Mouse (Mus musculus): ENCODE data around the gene Tcp10c.
"Not testable (repeated sequence)": the region's sequence is repeated elsewhere in the genome, so short reads cannot be mapped to it uniquely, and the experiment has no call there.

The Tcp10c gene

GRCm38 (mm10) chr17:13354521-13354920 lies at the start of gene Tcp10c:
Tcp10c (plus strand) TSS chr17:13354572.
- DNase-seq (ENCODE audit: low spot score): not testable (repeated sequence)

- not testable (repeated sequence) for DNase-seq (ENCODE audit: low spot score)
Measured at GRCm38 (mm10) chr17:13307852-13308251, 46.5 kb upstream of the Tcp10c start.

GRCm38 (mm10) chr17:13308344-13308743 lies 46.0 kb upstream of the Tcp10c start:
- DNase-seq (ENCODE audit: low spot score): not testable (repeated sequence)

- DNase-seq (ENCODE audit: low spot score): not testable (repeated sequence)
Measured at GRCm38 (mm10) chr17:13308746-13309145, 45.6 kb upstream of the Tcp10c start.

GRCm38 (mm10) chr17:13309182-13309631 lies 45.2 kb upstream of the Tcp10c start:
- not testable (repeated sequence) for DNase-seq (ENCODE audit: low spot score)

GRCm38 (mm10) chr17:13329967-13330366 lies 24.4 kb upstream of the Tcp10c start:
- DNase-seq (ENCODE audit: low spot score): not testable (repeated sequence)

- DNase-seq (ENCODE audit: low spot score): not testable (repeated sequence)
Measured at GRCm38 (mm10) chr17:13331179-13331578, 23.2 kb upstream of the Tcp10c start.

GRCm38 (mm10) chr17:13332496-13332895 lies 21.9 kb upstream of the Tcp10c start:
- not testable (repeated sequence) for DNase-seq (ENCODE audit: low spot score)

- DNase-seq (ENCODE audit: low spot score): peak; percentile 65
Measured at GRCm38 (mm10) chr17:13336979-13337749, 17.2 kb upstream of the Tcp10c start.

GRCm38 (mm10) chr17:13337931-13338330 lies 16.4 kb upstream of the Tcp10c start:
- not testable (repeated sequence) for DNase-seq (ENCODE audit: low spot score)

- not testable (repeated sequence) for DNase-seq (ENCODE audit: low spot score)
Measured at GRCm38 (mm10) chr17:13340071-13340470, 14.3 kb upstream of the Tcp10c start.

GRCm38 (mm10) chr17:13345923-13346322 lies 8.4 kb upstream of the Tcp10c start:
- DNase-seq (ENCODE audit: low spot score): not testable (repeated sequence)

- not testable (repeated sequence) for DNase-seq (ENCODE audit: low spot score)
Measured at GRCm38 (mm10) chr17:13349563-13349962, 4.8 kb upstream of the Tcp10c start.

GRCm38 (mm10) chr17:13353249-13353648 lies 1.1 kb upstream of the Tcp10c start:
- DNase-seq (ENCODE audit: low spot score): not testable (repeated sequence)

GRCm38 (mm10) chr17:13362489-13362888 lies 8.1 kb downstream of the Tcp10c start:
- not testable (repeated sequence) for DNase-seq (ENCODE audit: low spot score)

- not testable (repeated sequence) for DNase-seq (ENCODE audit: low spot score)
Measured at GRCm38 (mm10) chr17:13363773-13364172, 9.4 kb downstream of the Tcp10c start.

GRCm38 (mm10) chr17:13364196-13364595 lies 9.8 kb downstream of the Tcp10c start:
- not testable (repeated sequence) for DNase-seq (ENCODE audit: low spot score)

- not testable (repeated sequence) for DNase-seq (ENCODE audit: low spot score)
Measured at GRCm38 (mm10) chr17:13367181-13367580, 12.8 kb downstream of the Tcp10c start.

- not testable (repeated sequence) for DNase-seq (ENCODE audit: low spot score)
Measured at GRCm38 (mm10) chr17:13368658-13369057, 14.3 kb downstream of the Tcp10c start.

- DNase-seq (ENCODE audit: low spot score): not testable (repeated sequence)
Measured at GRCm38 (mm10) chr17:13370746-13371145, 16.4 kb downstream of the Tcp10c start.

GRCm38 (mm10) chr17:13378341-13378740 lies 24.0 kb downstream of the Tcp10c start:
- DNase-seq (ENCODE audit: low spot score): not testable (repeated sequence)

GRCm38 (mm10) chr17:13379951-13380615 lies 25.7 kb downstream of the Tcp10c start:
- DNase-seq (ENCODE audit: low spot score): not testable (repeated sequence)

GRCm38 (mm10) chr17:13381286-13381685 lies 26.9 kb downstream of the Tcp10c start:
- DNase-seq (ENCODE audit: low spot score): not testable (repeated sequence)

Data from embryo, embryonic 10.5 days (tissue).